In genomic region chr16:62646113-62646512, GRCm38 (mm10) we compare ENCODE assay signal across 9 mouse cellular contexts.
DNase-seq lines count a peak whose midpoint lies in the region; ATAC-seq and TF ChIP-seq lines count a peak whose summit lies in the region.
"Had no signal": no experiment of that assay in that cellular context is flagged by ENCODE, and none has a peak within 500 bp of the region (broad histone marks: within the 10 kb centered on the region; RNA-seq: fewer than 3 reads in every experiment).

No protein-coding gene starts in this region.

- WGBS in lung, adult 2 months = 70% methylated on average over 1 of the region's 1 CpGs
- WGBS in forebrain, embryonic 13.5 days = 64% methylated on average over 1 of the region's 1 CpGs
- 82% methylated on average over 1 of the region's 1 CpGs for WGBS in midbrain, embryonic 15.5 days

- no peak overlapping the region for H3K9ac ChIP-seq in forebrain, embryonic 13.5 days
- no peak overlapping the region for H3K9ac ChIP-seq in midbrain, embryonic 15.5 days
- H3K9ac ChIP-seq: lung, embryonic 15.5 days had no signal

- H3K4me2 ChIP-seq in forebrain, embryonic 13.5 days = no peak overlapping the region
- no peak overlapping the region for H3K4me2 ChIP-seq in midbrain, embryonic 15.5 days
- H3K4me2 ChIP-seq: lung, embryonic 15.5 days had no signal

- no peaks in the 10 kb centered on the region for H3K36me3 ChIP-seq in forebrain, embryonic 13.5 days (ENCODE audit: poor library complexity, severe bottlenecking)
- H3K36me3 ChIP-seq in midbrain, embryonic 15.5 days (replicated peaks) = no peaks in the 10 kb centered on the region
- H3K36me3 ChIP-seq: lung, embryonic 15.5 days had no signal

- peak; percentile 62 for ATAC-seq in forebrain, embryonic 13.5 days
- peak; percentile 70 for ATAC-seq in midbrain, embryonic 15.5 days (replicated peaks)

- H3K4me1 ChIP-seq in lung, adult 2 months (ENCODE audit: control insufficient read depth, insufficient read depth, low read length) = no peaks in the 10 kb centered on the region
- H3K4me1 ChIP-seq in forebrain, embryonic 13.5 days = no peaks in the 10 kb centered on the region
- H3K4me1 ChIP-seq in midbrain, embryonic 15.5 days = no peaks in the 10 kb centered on the region
- H3K4me1 ChIP-seq: lung, embryonic 15.5 days had no signal

- TF ChIP-seq POLR2A in lung, adult 2 months (IDR thresholded peaks at IDR 0.05; ENCODE audit: borderline replicate concordance, extremely low read depth, low read depth, low read length) = no peak

- H3K9me3 ChIP-seq in forebrain, embryonic 13.5 days (replicated peaks) = no peaks in the 10 kb centered on the region
- no peaks in the 10 kb centered on the region for H3K9me3 ChIP-seq in midbrain, embryonic 15.5 days
- H3K9me3 ChIP-seq: lung, embryonic 15.5 days had no signal

- H3K27me3 ChIP-seq in forebrain, embryonic 13.5 days = no peaks in the 10 kb centered on the region
- H3K27me3 ChIP-seq in midbrain, embryonic 15.5 days (replicated peaks) = no peaks in the 10 kb centered on the region
- H3K27me3 ChIP-seq: lung, embryonic 15.5 days had no signal

- no peak overlapping the region for H3K27ac ChIP-seq in forebrain, embryonic 13.5 days
- no peak overlapping the region for H3K27ac ChIP-seq in midbrain, embryonic 15.5 days
- H3K27ac ChIP-seq: lung, embryonic 15.5 days had no signal

- DNase-seq in cerebellum, postnatal 14 days = peak; percentile 33 to 47
- DNase-seq in cerebellum, adult 18-20 months = no peak
- DNase-seq in lung, adult 2 months = no peak
- DNase-seq in lung, postnatal 10 days = no peak
- no peak for DNase-seq in gastrocnemius, adult 18-20 months (ENCODE audit: low spot score)
- no peak for DNase-seq in heart, adult 8-10 months (ENCODE audit: low spot score)

- no peak overlapping the region for H3K4me3 ChIP-seq in lung, adult 2 months (replicated peaks; ENCODE audit: extremely low read depth, low read depth, low read length)
- no peak overlapping the region for H3K4me3 ChIP-seq in forebrain, embryonic 13.5 days
- H3K4me3 ChIP-seq in midbrain, embryonic 15.5 days = no peak overlapping the region
- H3K4me3 ChIP-seq: lung, embryonic 15.5 days had no signal

- 0 out of 2 replicates have a peak, but pooled peaks have one; percentile 0 for TF ChIP-seq CTCF in lung, adult 2 months (IDR thresholded peaks at IDR 0.05; ENCODE audit: insufficient read depth, low read length)

Comparison
In these comparisons a context has a peak if more than half of its experiments do, and no peak if none do; other contexts are left out.
1. DNase-seq: peak in cerebellum, postnatal 14 days (2 of 2); none in cerebellum, adult 18-20 months (0 of 2), lung, adult 2 months (single experiment), lung, postnatal 10 days (single experiment), gastrocnemius, adult 18-20 months (single experiment) and heart, adult 8-10 months (single experiment).